ENCODE assay signal across 7 mouse cellular contexts in genomic region chr15:100923476-100923875, GRCm38 (mm10). TPM values are rescaled to one million over a fixed set of nuclear protein-coding genes. Genes with fewer than 3 reads are reported as not detected.
DNase-seq lines count a peak whose midpoint lies in the region; ATAC-seq and TF ChIP-seq lines count a peak whose summit lies in the region.

No protein-coding gene starts in this region.

- peaks cover 4% of the 10 kb centered on the region for H3K4me1 ChIP-seq in hindbrain, postnatal 0 days (ENCODE audit: insufficient read depth, low read length)
- peaks cover 15% of the 10 kb centered on the region for H3K4me1 ChIP-seq in limb, embryonic 12.5 days (replicated peaks)

- ATAC-seq in hindbrain, postnatal 0 days = peak; percentile 84
- no peak for ATAC-seq in limb, embryonic 12.5 days (ENCODE audit: insufficient number of reproducible peaks, insufficient read depth, low FRiP score, low TSS enrichment, low read depth)
- no peak for ATAC-seq in megakaryocyte progenitor cell, adult 5-6 weeks (replicated peaks; ENCODE audit: poor library complexity)

- no peaks in the 10 kb centered on the region for H3K9me3 ChIP-seq in hindbrain, postnatal 0 days (ENCODE audit: low read length)
- no peaks in the 10 kb centered on the region for H3K9me3 ChIP-seq in limb, embryonic 12.5 days

- peak overlapping the region; percentile 49; the same call in 1 of the 2 replicates for H3K27ac ChIP-seq in hindbrain, postnatal 0 days
- no peak overlapping the region for H3K27ac ChIP-seq in limb, embryonic 12.5 days

- H3K4me3 ChIP-seq in hindbrain, postnatal 0 days (ENCODE audit: low read length) = no peak overlapping the region
- no peak overlapping the region for H3K4me3 ChIP-seq in limb, embryonic 12.5 days (replicated peaks)

- no peak overlapping the region; the same call in 1 of the 2 replicates for H3K9ac ChIP-seq in hindbrain, postnatal 0 days (replicated peaks; ENCODE audit: low read length)
- H3K9ac ChIP-seq in limb, embryonic 12.5 days (replicated peaks) = no peak overlapping the region

- WGBS in hindbrain, postnatal 0 days = 9% methylated on average over 19 of the region's 19 CpGs
- 18% methylated on average over 19 of the region's 19 CpGs for WGBS in limb, embryonic 12.5 days

- H3K27me3 ChIP-seq in hindbrain, postnatal 0 days (ENCODE audit: insufficient read depth, low read length) = no peaks in the 10 kb centered on the region
- peaks cover 4% of the 10 kb centered on the region; the same call in 1 of the 2 replicates for H3K27me3 ChIP-seq in limb, embryonic 12.5 days

- H3K36me3 ChIP-seq in hindbrain, postnatal 0 days (ENCODE audit: insufficient read depth, low read length) = no peaks in the 10 kb centered on the region
- no peaks in the 10 kb centered on the region for H3K36me3 ChIP-seq in limb, embryonic 12.5 days

- peak; percentile 67 for DNase-seq in adrenal gland, postnatal 10 days
- DNase-seq in cerebellum, adult 9-10 months = peak; percentile 82
- DNase-seq in frontal cortex, postnatal 36 days (ENCODE audit: low spot score in 2 of 2) = peak; percentile 90 to 94
- peak; percentile 80 for DNase-seq in hindbrain, postnatal 0 days (ENCODE audit: low spot score)
- DNase-seq in retina, embryonic 14.5 days (ENCODE audit: low spot score) = peak; percentile 62

- no peak overlapping the region for H3K4me2 ChIP-seq in hindbrain, postnatal 0 days (ENCODE audit: low read depth, low read length)
- peak overlapping the region; percentile 34 for H3K4me2 ChIP-seq in limb, embryonic 12.5 days

- TF ChIP-seq CTCF in hindbrain, postnatal 0 days (IDR thresholded peaks at IDR 0.05; ENCODE audit: low read depth) = no peak

RNA-seq across cellular contexts. Expression of gene Scn8a, which starts 53.8 kb away (rescaled TPM):
- 1 to 10 TPM; 2.5 to 5.6 TPM for total RNA-seq in adrenal gland, postnatal 10 days (2021)
- 40.1 and 45.7 TPM in 2 replicates for total RNA-seq in hindbrain, postnatal 0 days (2014; rRNA removed)
- polyA plus RNA-seq in hindbrain, postnatal 0 days (2015; fragmentation: Nextera tagmentation; extraction: Ambion mirVana) = 26.9 and 32.4 TPM in 2 replicates
- 7.7 and 9.1 TPM in 2 replicates for polyA plus RNA-seq in limb, embryonic 12.5 days (2016; fragmentation: Nextera tagmentation; extraction: Ambion mirVana)
- not detected in 2 replicates for total RNA-seq in megakaryocyte progenitor cell, adult 5-6 weeks (2015)
- total RNA-seq in megakaryocyte progenitor cell, adult 5-6 weeks (2017) = not detected in 2 replicates
